Mouse (Mus musculus) neural tube, embryonic 15.5 days (tissue): ENCODE measurements around the gene Ntrk2. TPM values are rescaled to one million over a fixed set of nuclear protein-coding genes. Genes with fewer than 3 reads are reported as not detected.

Experiments used
- ATAC-seq: fragments of 200-750 bp; cut with Nextera tagmentation; 2 replicates; pipeline ENCODE4 v1.8.0; 2017; ENCODE audit warnings: mild to moderate bottlenecking, moderate TSS enrichment, moderate library complexity; ENCODE audit not compliant: low FRiP score
- H3K27ac ChIP-seq: fragments of 300-500 bp; sonication (generic); replicated peaks from 2 replicates; pipeline ENCODE4 v1.5.1; 2015; ENCODE audit warnings: mild to moderate bottlenecking, inconsistent platforms
- H3K27me3 ChIP-seq: fragments of 300-500 bp; sonication (generic); replicated peaks from 2 replicates; pipeline ENCODE4 v1.6.1; 2015; ENCODE audit warnings: inconsistent platforms
- H3K36me3 ChIP-seq: fragments of 300-500 bp; sonication (generic); 2 replicates; pipeline ENCODE4 v1.6.1; 2015; ENCODE audit warnings: inconsistent platforms
- H3K4me1 ChIP-seq: fragments of 300-500 bp; sonication (generic); 2 replicates; pipeline ENCODE4 v1.6.1; 2015; ENCODE audit warnings: inconsistent platforms
- H3K4me2 ChIP-seq: fragments of 300-500 bp; sonication (generic); 2 replicates; pipeline ENCODE4 v1.6.1; 2015; ENCODE audit warnings: inconsistent platforms, mild to moderate bottlenecking, moderate library complexity
- H3K4me3 ChIP-seq: fragments of 300-500 bp; sonication (generic); replicated peaks from 2 replicates; pipeline ENCODE4 v1.5.1; 2015; ENCODE audit warnings: mild to moderate bottlenecking, inconsistent platforms
- H3K9ac ChIP-seq: fragments of 300-500 bp; sonication (generic); replicated peaks from 2 replicates; pipeline ENCODE4 v1.6.1; 2015; ENCODE audit warnings: mild to moderate bottlenecking, inconsistent platforms
- H3K9me3 ChIP-seq: fragments of 300-500 bp; sonication (generic); replicated peaks from 2 replicates; pipeline ENCODE4 v1.6.1; 2016; ENCODE audit warnings: inconsistent platforms
- WGBS: fragments of 180-500 bp; shearing (Covaris S2); methylation state at CpG from one replicate; pipeline ENCODE4 v1.1.7; 2015; ENCODE audit warnings: mixed read lengths; 5-methylcytosine and 5-hydroxymethylcytosine counted together
- polyA plus RNA-seq: library from polyadenylated mRNA; unstranded; fragments of >200 nt; fragmentation: Nextera tagmentation; extraction: Ambion mirVana; gene quantifications from 2 replicates; pipeline ENCODE4 v1.2.1, GENCODE M21; 2015

Ntrk2 gene
- polyA plus RNA-seq, 1 experiment from 2014 or later, result 132 TPM

DNA sequence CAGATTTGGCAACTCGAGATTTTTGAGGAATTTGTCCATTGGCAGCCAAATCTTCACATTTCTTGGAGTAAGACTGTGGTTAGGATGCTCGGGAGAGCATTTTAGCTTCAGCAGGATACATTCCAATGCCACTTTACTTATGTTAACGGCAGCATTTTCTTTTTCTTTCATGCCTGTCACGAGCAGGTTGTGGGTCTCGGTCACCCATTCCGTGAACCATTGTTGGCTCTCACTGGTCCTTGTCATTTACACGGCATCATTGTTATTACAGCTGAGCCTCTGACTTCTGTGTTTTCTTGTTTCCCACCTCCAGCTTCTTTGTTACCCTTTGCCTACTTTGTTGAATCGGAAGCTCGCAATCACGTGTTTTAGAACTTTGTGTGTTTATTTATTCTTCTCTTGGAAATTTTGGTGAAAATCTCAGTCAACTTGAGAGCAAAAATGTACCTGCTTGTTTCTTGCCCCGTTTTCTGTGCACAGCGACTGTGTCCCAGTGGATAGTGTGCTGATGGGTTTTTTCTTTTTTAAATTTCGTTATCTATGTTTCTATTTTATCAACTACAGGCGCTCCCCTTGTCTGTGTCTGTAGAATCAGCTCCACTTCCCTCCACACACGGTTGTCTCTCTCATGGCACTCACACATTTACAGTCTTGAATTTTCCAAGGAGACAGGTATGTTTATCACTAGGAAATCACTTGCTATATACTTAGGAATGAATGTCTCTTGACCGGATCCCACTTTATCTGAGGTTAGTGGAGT lies 375.0 kb downstream of the Ntrk2 start:
- peak overlapping the region; percentile 29; the same call in 1 of the 2 replicates for H3K27ac ChIP-seq
- no peak for ATAC-seq
- 58% methylated on average over 16 of the region's 16 CpGs for WGBS

DNA sequence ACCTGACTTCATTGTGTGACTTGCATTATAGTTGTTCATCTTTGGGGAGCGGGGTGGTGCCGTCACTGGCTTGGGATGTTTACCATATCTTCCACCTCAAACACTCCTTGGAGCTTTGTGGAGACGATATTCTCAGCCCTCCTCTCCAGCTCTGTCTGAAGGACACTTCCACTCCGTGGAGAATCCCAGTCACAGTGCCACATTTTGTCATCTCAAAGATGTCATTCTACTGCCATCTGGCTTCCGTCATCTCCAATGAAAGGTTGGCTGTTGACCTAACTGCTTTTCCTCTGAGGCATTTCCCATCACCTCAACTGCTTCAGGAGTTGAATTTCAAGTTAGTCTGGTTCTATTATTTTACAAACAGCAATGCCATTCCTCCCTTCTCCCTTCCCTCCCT lies 376.3 kb downstream of the Ntrk2 start:
- Histone ChIP-seq H3K4me2 (no peak overlapping the region), H3K9me3 (no peaks in the 10 kb centered on the region), H3K27me3 (no peaks in the 10 kb centered on the region), H3K4me1 (peaks cover 13% of the 10 kb centered on the region), H3K4me3 (no peak overlapping the region), H3K9ac (no peak overlapping the region), H3K27ac (no peak overlapping the region), H3K36me3 (no peaks in the 10 kb centered on the region)
- no peak for ATAC-seq
- WGBS, result 49% methylated on average over 5 of the region's 5 CpGs

More for the DNA sequence above, 375.0 kb downstream of the Ntrk2 start:
- H3K4me3 ChIP-seq, result no peak overlapping the region
- peak overlapping the region; percentile 13 for H3K4me2 ChIP-seq
- no peaks in the 10 kb centered on the region for H3K36me3 ChIP-seq
- no peaks in the 10 kb centered on the region for H3K9me3 ChIP-seq
- peaks cover 26% of the 10 kb centered on the region for H3K4me1 ChIP-seq
- H3K9ac ChIP-seq, result no peak overlapping the region
- H3K27me3 ChIP-seq, result no peaks in the 10 kb centered on the region

Other genes with a start within 250 kb of the Ntrk2 start
- 0.10 TPM in 1 of 2 replicates, not detected in the other for gene Slc28a3, start 195.7 kb upstream of the Ntrk2 start, polyA plus RNA-seq